Mouse (Mus musculus): ENCODE measurements around the gene Dclre1b. TPM values are rescaled to one million over a fixed set of nuclear protein-coding genes. Genes with fewer than 3 reads are reported as not detected.

Dclre1b gene
- polyA plus RNA-seq, 1 experiment from 2014 or later = 34.8 TPM

DNA sequence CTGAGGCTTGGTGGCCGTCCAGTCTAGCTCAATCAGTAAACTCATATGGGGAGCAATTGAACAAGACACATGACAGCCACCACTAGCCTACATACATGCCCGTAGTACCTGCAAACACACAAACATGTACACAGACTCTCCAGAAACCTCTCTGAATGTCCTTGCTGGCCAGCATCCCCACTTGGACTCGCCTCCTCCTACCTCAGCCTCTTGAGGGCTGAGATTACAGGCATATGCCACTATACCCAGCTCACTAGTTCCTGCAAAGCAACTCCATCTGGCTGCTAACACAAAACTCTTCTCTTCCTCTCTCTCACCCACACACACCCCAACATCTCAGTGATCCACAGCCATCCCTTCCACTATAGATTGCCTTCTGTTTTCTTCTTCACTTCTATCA lies 29.0 kb downstream of the Dclre1b start:
- Histone ChIP-seq H3K27me3 (ENCODE audit: low read depth, poor library complexity, severe bottlenecking) (no peaks in the 10 kb centered on the region), H3K27ac (replicated peaks) (no peak overlapping the region), H3K9me3 (replicated peaks) (no peaks in the 10 kb centered on the region), H3K36me3 (peaks cover 26% of the 10 kb centered on the region), H3K4me1 (peaks cover 10% of the 10 kb centered on the region; the same call in 1 of the 2 replicates), H3K4me3 (no peak overlapping the region)
- DNase-seq (ENCODE audit: low spot score) = no peak
- 90% methylated on average over 3 of the region's 3 CpGs for WGBS

DNA sequence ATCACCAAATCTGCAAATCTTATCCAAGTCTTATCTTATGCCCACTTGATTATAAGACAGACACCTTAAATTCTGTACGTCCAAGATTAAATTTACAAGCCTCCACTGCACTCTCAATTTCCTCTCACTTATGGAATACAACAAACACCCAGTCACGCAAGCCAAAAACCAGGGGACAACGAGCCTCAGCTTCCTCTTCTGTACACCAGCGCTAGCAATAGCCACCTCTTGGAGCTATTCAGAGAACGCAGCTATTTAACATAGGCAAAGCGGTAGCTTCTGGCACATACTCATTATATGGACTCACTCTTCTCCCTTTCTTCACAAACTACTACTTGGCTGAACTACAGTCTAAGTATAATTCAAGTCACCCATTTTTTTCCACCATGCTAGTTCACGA lies 30.1 kb downstream of the Dclre1b start:
- no peak for DNase-seq (ENCODE audit: low spot score)
- H3K4me1 ChIP-seq = peaks cover 10% of the 10 kb centered on the region; the same call in 1 of the 2 replicates
- H3K27ac ChIP-seq (replicated peaks) = no peak overlapping the region
- no peaks in the 10 kb centered on the region for H3K27me3 ChIP-seq (ENCODE audit: low read depth, poor library complexity, severe bottlenecking)
- H3K4me3 ChIP-seq = no peak overlapping the region
- H3K36me3 ChIP-seq = peaks cover 28% of the 10 kb centered on the region
- 83% methylated on average over 7 of the region's 7 CpGs for WGBS
- H3K9me3 ChIP-seq (replicated peaks) = no peaks in the 10 kb centered on the region

DNA sequence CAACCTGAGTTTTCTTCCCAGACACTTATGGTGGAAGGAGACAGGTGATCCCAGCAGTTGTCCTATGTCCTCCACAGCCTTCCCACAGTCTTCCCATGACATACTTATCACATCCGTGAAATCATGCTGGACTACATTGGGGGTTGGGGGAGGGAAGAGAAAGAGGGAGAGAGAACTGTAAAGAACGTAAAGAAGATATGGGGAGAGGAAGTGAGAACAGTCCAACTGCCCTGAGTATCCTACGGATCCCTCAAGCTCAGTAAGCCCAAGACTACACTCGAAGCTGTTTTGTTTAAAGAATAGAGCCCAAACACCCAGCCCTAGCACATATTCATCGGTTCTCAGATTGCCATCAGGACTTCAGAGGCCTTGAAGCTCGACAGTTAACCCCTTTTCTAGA lies 30.6 kb downstream of the Dclre1b start:
- no peak for DNase-seq (ENCODE audit: low spot score)
- peaks cover 10% of the 10 kb centered on the region; the same call in 1 of the 2 replicates for H3K4me1 ChIP-seq
- no peak overlapping the region for H3K4me3 ChIP-seq
- no peak overlapping the region for H3K27ac ChIP-seq (replicated peaks)
- no peaks in the 10 kb centered on the region for H3K27me3 ChIP-seq (ENCODE audit: low read depth, poor library complexity, severe bottlenecking)
- no peaks in the 10 kb centered on the region for H3K9me3 ChIP-seq (replicated peaks)
- H3K36me3 ChIP-seq = peaks cover 33% of the 10 kb centered on the region
- WGBS = 91% methylated on average over 6 of the region's 6 CpGs

DNA sequence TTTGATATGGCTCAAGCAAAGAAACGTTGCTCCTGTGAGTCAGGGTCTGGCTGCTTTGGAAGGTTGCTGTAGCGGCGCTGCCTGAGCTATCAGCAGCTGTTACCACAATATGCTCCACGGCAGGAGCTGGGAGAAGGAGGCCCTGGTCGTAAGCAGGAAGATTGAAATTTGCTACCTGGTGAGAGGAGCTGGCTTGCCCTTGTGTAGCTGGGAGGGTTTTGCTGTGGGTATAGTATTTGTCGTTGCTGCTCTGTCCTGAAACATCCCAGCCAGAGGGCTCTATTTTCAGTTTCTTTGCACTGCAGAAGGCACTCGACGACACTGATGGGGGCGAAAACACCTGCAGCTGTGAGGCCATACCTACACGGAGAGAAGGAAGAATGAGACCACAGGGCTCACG lies 31.3 kb downstream of the Dclre1b start:
- 94% methylated on average over 11 of the region's 11 CpGs for WGBS
- no peak for DNase-seq (ENCODE audit: low spot score)
- Histone ChIP-seq H3K4me3 (no peak overlapping the region), H3K36me3 (peaks cover 38% of the 10 kb centered on the region), H3K4me1 (peaks cover 10% of the 10 kb centered on the region; the same call in 1 of the 2 replicates), H3K9me3 (replicated peaks) (no peaks in the 10 kb centered on the region), H3K27ac (replicated peaks) (no peak overlapping the region), H3K27me3 (ENCODE audit: low read depth, poor library complexity, severe bottlenecking) (no peaks in the 10 kb centered on the region)

DNA sequence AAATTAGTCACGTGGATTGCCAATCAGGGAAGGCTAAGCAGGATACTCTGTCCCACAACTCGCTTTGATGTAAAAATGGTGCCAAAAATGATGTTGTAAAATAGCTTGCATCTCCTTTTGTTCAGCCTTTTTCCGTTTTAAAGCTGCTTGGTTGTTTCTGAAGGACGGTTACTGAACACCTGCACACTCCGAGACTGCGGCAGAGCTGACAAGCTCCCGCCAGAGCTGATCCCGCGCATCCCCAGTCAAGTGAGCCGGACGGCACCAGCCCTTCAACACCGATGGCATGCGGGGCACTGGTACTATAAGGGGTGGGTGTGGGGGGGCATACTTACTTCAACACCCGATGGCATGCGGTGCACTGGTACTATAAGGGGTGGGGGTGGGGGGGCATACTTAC lies 35.2 kb downstream of the Dclre1b start:
- Histone ChIP-seq H3K4me3 (no peak overlapping the region), H3K27ac (replicated peaks) (no peak overlapping the region), H3K4me1 (no peaks in the 10 kb centered on the region), H3K27me3 (ENCODE audit: low read depth, poor library complexity, severe bottlenecking) (no peaks in the 10 kb centered on the region), H3K9me3 (replicated peaks) (no peaks in the 10 kb centered on the region), H3K36me3 (peaks cover 58% of the 10 kb centered on the region)
- 90% methylated on average over 15 of the region's 15 CpGs for WGBS
- DNase-seq (ENCODE audit: low spot score) = no peak

DNA sequence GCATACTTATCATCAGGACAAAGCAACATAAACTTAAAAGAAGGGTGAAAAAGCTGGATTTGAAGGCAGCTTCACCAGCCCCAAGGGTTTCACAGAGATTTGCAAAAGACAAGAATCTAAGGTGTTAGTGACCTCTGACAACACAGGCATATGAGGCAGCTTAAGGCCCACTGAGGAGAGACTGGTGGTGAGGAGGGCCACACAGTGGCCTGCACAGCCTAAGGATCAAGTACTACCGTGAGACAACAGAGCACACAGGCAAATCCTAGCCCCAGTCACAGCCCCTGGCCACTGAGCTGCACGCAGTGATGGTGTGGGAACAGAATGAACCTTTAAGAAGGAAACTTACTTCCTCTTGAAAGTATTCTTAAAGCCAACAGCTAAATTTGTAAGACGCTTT lies 35.7 kb downstream of the Dclre1b start:
- no peak for DNase-seq (ENCODE audit: low spot score)
- Histone ChIP-seq H3K36me3 (peaks cover 63% of the 10 kb centered on the region), H3K27ac (replicated peaks) (no peak overlapping the region)

DNA sequence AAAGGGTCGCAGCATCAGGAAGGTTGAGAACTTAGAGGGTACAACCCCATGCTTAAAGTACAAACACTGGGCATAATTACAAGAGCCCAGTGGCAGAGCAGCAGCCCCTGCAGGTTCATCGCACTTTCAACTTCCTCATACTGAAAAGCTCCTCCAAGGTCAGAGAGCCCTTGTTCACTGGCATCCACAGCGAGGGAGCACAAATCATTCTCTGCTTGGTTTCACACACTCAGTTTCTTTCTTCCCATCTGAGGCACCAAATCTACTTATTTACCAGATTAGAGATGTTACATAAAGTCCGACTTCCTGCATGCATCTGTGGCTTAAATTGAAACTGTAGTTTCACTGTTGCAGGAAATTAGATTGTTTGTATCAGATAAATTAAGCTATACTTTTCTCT lies 36.4 kb downstream of the Dclre1b start:
- H3K4me1 ChIP-seq = no peaks in the 10 kb centered on the region
- H3K9me3 ChIP-seq (replicated peaks) = no peaks in the 10 kb centered on the region
- no peak overlapping the region for H3K27ac ChIP-seq (replicated peaks)
- H3K36me3 ChIP-seq = peaks cover 64% of the 10 kb centered on the region
- H3K4me3 ChIP-seq = no peak overlapping the region
- 88% methylated on average over 4 of the region's 4 CpGs for WGBS
- no peaks in the 10 kb centered on the region for H3K27me3 ChIP-seq (ENCODE audit: low read depth, poor library complexity, severe bottlenecking)
- no peak for DNase-seq (ENCODE audit: low spot score)

More for the DNA sequence above, 35.7 kb downstream of the Dclre1b start:
- H3K4me3 ChIP-seq = no peak overlapping the region
- no peaks in the 10 kb centered on the region for H3K9me3 ChIP-seq (replicated peaks)
- H3K4me1 ChIP-seq = no peaks in the 10 kb centered on the region
- 75% methylated on average over 3 of the region's 3 CpGs for WGBS
- H3K27me3 ChIP-seq (ENCODE audit: low read depth, poor library complexity, severe bottlenecking) = no peaks in the 10 kb centered on the region

DNA sequence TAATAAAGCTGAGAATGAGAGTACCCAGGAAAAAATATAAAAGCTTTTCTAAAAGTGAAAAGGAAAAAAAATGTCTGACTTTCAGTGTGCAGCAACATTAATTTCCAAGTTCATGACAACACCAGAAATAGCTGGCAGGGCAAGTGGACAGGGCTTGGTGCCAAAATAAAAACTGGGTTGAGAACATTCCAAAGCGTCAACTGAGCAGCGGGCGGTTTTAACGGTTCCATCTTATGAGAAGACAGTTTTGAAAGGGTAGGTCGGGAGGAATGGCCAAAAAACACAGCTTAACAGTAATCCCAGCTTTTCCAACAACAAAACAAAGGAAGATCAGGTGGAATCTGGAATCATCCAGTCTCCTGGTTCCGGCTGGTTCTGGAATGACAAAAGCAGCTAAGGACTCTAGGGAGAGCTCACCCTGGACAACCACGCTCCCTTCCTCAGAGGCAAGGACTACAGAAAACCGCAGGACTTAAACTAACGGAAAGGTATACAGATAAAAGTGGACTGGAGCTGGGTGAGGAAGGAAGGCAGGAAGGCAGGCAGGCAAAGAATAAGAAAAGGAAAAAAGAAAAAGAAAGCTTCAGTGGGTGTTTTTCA lies 37.6 kb downstream of the Dclre1b start:
- no peak overlapping the region for H3K4me3 ChIP-seq
- no peak overlapping the region for H3K27ac ChIP-seq (replicated peaks)
- H3K4me1 ChIP-seq = no peaks in the 10 kb centered on the region
- WGBS = 88% methylated on average over 9 of the region's 9 CpGs
- peaks cover 58% of the 10 kb centered on the region for H3K36me3 ChIP-seq
- H3K27me3 ChIP-seq (ENCODE audit: low read depth, poor library complexity, severe bottlenecking) = no peaks in the 10 kb centered on the region
- no peak for DNase-seq (ENCODE audit: low spot score)
- no peaks in the 10 kb centered on the region for H3K9me3 ChIP-seq (replicated peaks)

DNA sequence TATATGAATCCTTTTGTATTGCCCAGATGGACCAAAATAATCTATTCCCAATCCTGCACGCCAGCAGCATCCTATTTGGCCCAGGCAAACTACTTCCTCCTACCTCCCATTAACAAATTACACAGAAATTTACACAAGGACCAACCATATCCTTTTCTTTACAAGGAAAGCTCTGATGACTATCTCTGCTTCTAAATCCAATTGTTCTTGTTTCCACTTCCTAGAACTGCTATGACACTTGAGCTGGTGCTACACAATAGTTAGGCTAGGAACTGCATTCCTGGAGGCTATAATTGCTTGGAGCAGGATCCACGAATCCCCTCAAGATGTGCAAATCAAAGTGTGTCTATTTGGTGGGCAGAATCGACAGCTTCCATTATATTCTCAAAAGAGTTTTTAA lies 42.5 kb downstream of the Dclre1b start:
- 74% methylated on average over 3 of the region's 3 CpGs for WGBS
- Histone ChIP-seq H3K4me3 (no peak overlapping the region), H3K27me3 (ENCODE audit: low read depth, poor library complexity, severe bottlenecking) (no peaks in the 10 kb centered on the region), H3K27ac (replicated peaks) (no peak overlapping the region), H3K4me1 (no peaks in the 10 kb centered on the region), H3K36me3 (peaks cover 64% of the 10 kb centered on the region), H3K9me3 (replicated peaks) (no peaks in the 10 kb centered on the region)
- DNase-seq (ENCODE audit: low spot score) = no peak

DNA sequence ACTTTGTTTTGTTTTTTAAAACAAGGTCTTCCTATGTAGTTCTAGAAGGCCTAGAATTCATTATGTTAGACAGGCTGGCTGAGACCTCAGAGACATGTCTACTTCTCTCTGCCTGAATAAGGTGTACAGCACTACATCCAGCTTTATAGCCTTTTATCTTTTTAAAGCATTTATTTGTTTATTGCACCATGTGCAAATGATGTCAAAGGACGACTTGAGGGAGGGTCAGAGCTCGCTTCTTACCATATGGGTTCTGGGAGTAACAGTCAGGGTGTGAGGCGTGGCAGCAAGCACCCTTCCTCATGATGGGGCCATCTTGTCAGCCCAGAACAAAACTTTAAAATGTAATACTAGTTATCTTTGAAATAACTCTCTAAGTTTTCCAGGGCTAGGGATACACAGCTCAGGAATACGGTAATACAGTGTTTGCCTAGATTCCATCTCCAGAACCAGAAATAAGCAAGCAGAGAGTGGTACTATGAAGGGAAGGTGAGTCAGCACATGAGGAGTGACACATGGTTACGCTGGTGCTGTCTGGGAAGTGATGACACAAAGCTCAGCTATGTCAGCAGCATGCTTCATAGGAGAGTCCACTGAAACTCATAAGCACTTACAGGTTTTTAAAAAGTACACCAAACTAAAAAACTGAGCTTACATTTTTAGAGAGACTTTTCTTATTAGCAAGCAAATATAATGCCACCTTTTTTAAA lies 49.8 kb downstream of the Dclre1b start:
- Histone ChIP-seq H3K4me1 (no peaks in the 10 kb centered on the region), H3K4me3 (no peak overlapping the region), H3K27ac (replicated peaks) (no peak overlapping the region), H3K27me3 (ENCODE audit: low read depth, poor library complexity, severe bottlenecking) (no peaks in the 10 kb centered on the region), H3K9me3 (replicated peaks) (no peaks in the 10 kb centered on the region), H3K36me3 (peaks cover 95% of the 10 kb centered on the region)
- no peak for DNase-seq (ENCODE audit: low spot score)
- WGBS = 93% methylated on average over 5 of the region's 5 CpGs

DNA sequence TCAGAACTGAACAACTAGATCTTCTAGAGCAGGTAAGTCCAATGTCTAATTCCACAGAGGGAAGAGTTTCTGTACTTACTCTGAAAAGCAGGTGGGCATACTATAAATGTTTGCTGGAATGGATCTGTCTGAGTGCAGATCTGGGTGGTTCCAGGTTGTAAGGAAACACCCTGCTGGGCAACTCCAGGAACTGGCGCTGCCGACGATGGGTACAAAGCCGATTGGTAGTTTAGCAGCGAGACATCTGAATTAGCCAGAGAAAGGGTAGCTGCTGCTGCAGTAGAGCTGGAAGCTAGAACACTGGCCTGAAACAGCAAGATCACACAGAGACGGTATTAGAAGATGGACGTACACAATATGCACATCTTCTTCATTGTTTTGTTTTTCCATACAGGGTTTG lies 50.8 kb downstream of the Dclre1b start:
- H3K36me3 ChIP-seq = peaks cover 96% of the 10 kb centered on the region
- no peaks in the 10 kb centered on the region for H3K27me3 ChIP-seq (ENCODE audit: low read depth, poor library complexity, severe bottlenecking)
- no peak overlapping the region for H3K4me3 ChIP-seq
- H3K9me3 ChIP-seq (replicated peaks) = no peaks in the 10 kb centered on the region
- DNase-seq (ENCODE audit: low spot score) = no peak
- H3K4me1 ChIP-seq = no peaks in the 10 kb centered on the region
- H3K27ac ChIP-seq (replicated peaks) = no peak overlapping the region
- 93% methylated on average over 7 of the region's 7 CpGs for WGBS

DNA sequence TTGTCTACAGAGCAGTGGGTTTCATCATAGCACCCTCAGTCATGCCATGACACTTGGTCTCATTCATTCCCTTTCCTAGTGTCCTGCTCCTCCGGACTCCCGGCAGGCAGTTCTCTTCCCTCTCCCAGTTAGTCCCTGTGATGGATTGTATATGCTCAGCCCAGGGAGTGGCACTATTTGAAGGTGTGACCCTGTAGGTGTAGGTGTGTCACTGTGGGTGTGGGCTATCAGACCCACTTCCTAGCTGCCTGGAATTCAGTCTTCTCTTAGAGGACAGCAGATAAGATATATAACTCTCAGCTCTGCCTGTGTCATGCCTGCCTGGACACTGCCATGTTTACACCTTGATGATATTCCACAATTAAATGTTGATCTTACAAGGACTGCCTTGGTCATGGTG lies 52.3 kb downstream of the Dclre1b start:
- Histone ChIP-seq H3K4me1 (no peaks in the 10 kb centered on the region), H3K27me3 (ENCODE audit: low read depth, poor library complexity, severe bottlenecking) (no peaks in the 10 kb centered on the region), H3K27ac (replicated peaks) (no peak overlapping the region), H3K36me3 (peaks cover 96% of the 10 kb centered on the region), H3K4me3 (no peak overlapping the region), H3K9me3 (replicated peaks) (no peaks in the 10 kb centered on the region)
- 91% methylated on average over 2 of the region's 2 CpGs for WGBS
- DNase-seq (ENCODE audit: low spot score) = no peak

DNA sequence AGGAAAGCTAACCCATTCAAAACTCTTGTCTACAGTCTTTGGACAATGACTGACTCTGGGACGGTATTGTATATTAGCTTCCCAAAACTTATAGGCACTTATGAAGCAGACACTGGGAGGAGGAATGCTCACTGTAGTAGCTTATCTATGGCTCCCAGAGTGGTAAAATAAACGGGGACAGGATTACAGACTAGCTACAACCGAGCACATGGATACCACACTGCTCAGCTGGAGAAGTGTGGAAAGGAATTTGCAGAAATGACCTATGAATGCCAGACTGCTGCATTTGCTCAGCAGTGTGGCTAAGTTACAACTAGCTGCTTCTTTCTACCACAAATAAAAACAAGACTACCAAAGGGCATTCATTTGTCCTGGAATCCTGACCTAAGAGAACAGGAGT lies 53.9 kb downstream of the Dclre1b start:
- H3K27ac ChIP-seq (replicated peaks) = no peak overlapping the region
- no peaks in the 10 kb centered on the region for H3K4me1 ChIP-seq
- 81% methylated on average over 3 of the region's 3 CpGs for WGBS
- H3K4me3 ChIP-seq = no peak overlapping the region
- DNase-seq (ENCODE audit: low spot score) = no peak
- no peaks in the 10 kb centered on the region for H3K9me3 ChIP-seq (replicated peaks)
- H3K27me3 ChIP-seq (ENCODE audit: low read depth, poor library complexity, severe bottlenecking) = no peaks in the 10 kb centered on the region
- H3K36me3 ChIP-seq = peaks cover 93% of the 10 kb centered on the region

Measured in midbrain, embryonic 10.5 days (tissue).